Mouse (Mus musculus): Measurements from ENCODE around the gene Mmp24.

- TF ChIP-seq EP300 (IDR thresholded peaks at IDR 0.05; ENCODE audit: insufficient read depth, low read depth, low read length) (no peak), POLR2A (IDR thresholded peaks at IDR 0.05; ENCODE audit: insufficient read depth, low read length) (no peak)
These were observed 40.1 kb upstream of the Mmp24 start for GRCm38 (mm10) chr2:155735080-155735479.
